15 mouse cellular contexts compared by ENCODE assay signal in genomic region chr1:59472368-59473180, GRCm38 (mm10). TPM values are rescaled to one million over a fixed set of nuclear protein-coding genes. Genes with fewer than 3 reads are reported as not detected.
DNase-seq lines count a peak whose midpoint lies in the region; ATAC-seq and TF ChIP-seq lines count a peak whose summit lies in the region.
"Had no signal": no experiment of that assay in that cellular context is flagged by ENCODE, and none has a peak within 500 bp of the region (broad histone marks: within the 10 kb centered on the region; RNA-seq: fewer than 3 reads in every experiment).

No protein-coding gene starts in this region.

- no peaks in the 10 kb centered on the region for H3K36me3 ChIP-seq in heart, embryonic 14.5 days (ENCODE audit: control insufficient read depth, insufficient read depth, low read length)
- no peaks in the 10 kb centered on the region for H3K36me3 ChIP-seq in lung, embryonic 16.5 days (ENCODE audit: control insufficient read depth, insufficient read depth, low read length)
- no peaks in the 10 kb centered on the region for H3K36me3 ChIP-seq in embryonic facial prominence, embryonic 11.5 days (replicated peaks; ENCODE audit: control insufficient read depth, insufficient read depth, low read depth, low read length)
- H3K36me3 ChIP-seq in stomach, postnatal 0 days (ENCODE audit: control insufficient read depth, insufficient read depth, low read length): no peaks in the 10 kb centered on the region

- H3K4me2 ChIP-seq in heart, embryonic 14.5 days (ENCODE audit: low read length): 0 out of 2 replicates have a peak overlapping the region, but pooled peaks have one; percentile 2
- peak overlapping the region; percentile 17; the same call in 1 of the 2 replicates for H3K4me2 ChIP-seq in lung, embryonic 16.5 days (ENCODE audit: low read depth, low read length)
- no peak overlapping the region; the same call in 1 of the 2 replicates for H3K4me2 ChIP-seq in embryonic facial prominence, embryonic 11.5 days (ENCODE audit: low read depth, low read length)
- H3K4me2 ChIP-seq in stomach, postnatal 0 days (replicated peaks; ENCODE audit: low read depth): peak overlapping the region; percentile 20; the same call in 1 of the 2 replicates

- H3K9me3 ChIP-seq in heart, embryonic 14.5 days (ENCODE audit: control insufficient read depth, low read length): no peaks in the 10 kb centered on the region
- H3K9me3 ChIP-seq in lung, embryonic 16.5 days (ENCODE audit: control insufficient read depth, low read length): no peaks in the 10 kb centered on the region
- H3K9me3 ChIP-seq in embryonic facial prominence, embryonic 11.5 days (replicated peaks; ENCODE audit: control insufficient read depth, low read length): no peaks in the 10 kb centered on the region
- no peaks in the 10 kb centered on the region for H3K9me3 ChIP-seq in stomach, postnatal 0 days (ENCODE audit: control insufficient read depth, low read length)

- no peak overlapping the region for H3K27ac ChIP-seq in heart, embryonic 14.5 days (replicated peaks in 1 of 2; ENCODE audit: control insufficient read depth in 1 of 2, insufficient read depth in 1 of 2, low read depth in 2 of 2, low read length in 2 of 2)
- peak overlapping the region; percentile 72 for H3K27ac ChIP-seq in lung, embryonic 16.5 days (ENCODE audit: low read length)
- H3K27ac ChIP-seq in embryonic facial prominence, embryonic 11.5 days (replicated peaks; ENCODE audit: low read depth, low read length): no peak overlapping the region
- no peak overlapping the region for H3K27ac ChIP-seq in stomach, postnatal 0 days (replicated peaks)

- no peak for ATAC-seq in heart, embryonic 14.5 days (ENCODE audit: insufficient number of reproducible peaks, insufficient read depth, low FRiP score, low read depth)
- ATAC-seq in lung, embryonic 16.5 days (ENCODE audit: low read depth): peak; percentile 21; the same call in 1 of the 2 replicates
- no peak for ATAC-seq in embryonic facial prominence, embryonic 11.5 days (replicated peaks; ENCODE audit: insufficient number of reproducible peaks, low FRiP score, low TSS enrichment, low read depth)
- ATAC-seq in stomach, postnatal 0 days (ENCODE audit: low FRiP score, low TSS enrichment): 0 out of 2 replicates have a peak, but pooled peaks have one; percentile 29
- ATAC-seq: forebrain, embryonic 16.5 days; hindbrain, embryonic 16.5 days; Patski had no signal

- H3K27me3 ChIP-seq in heart, embryonic 14.5 days (ENCODE audit: control insufficient read depth, insufficient read depth, low read length): peaks cover 53% of the 10 kb centered on the region
- no peaks in the 10 kb centered on the region for H3K27me3 ChIP-seq in lung, embryonic 16.5 days (ENCODE audit: control insufficient read depth, insufficient read depth, low read depth, low read length)
- H3K27me3 ChIP-seq in embryonic facial prominence, embryonic 11.5 days (ENCODE audit: control insufficient read depth, insufficient read depth, low read length): no peaks in the 10 kb centered on the region
- no peaks in the 10 kb centered on the region for H3K27me3 ChIP-seq in stomach, postnatal 0 days (ENCODE audit: control insufficient read depth, insufficient read depth, low read length)
- H3K27me3 ChIP-seq: Patski had no signal

- peaks cover 2 to 8% of the 10 kb centered on the region in 2 experiments; a peak in 3 of 4 replicates for H3K4me1 ChIP-seq in heart, embryonic 14.5 days (ENCODE audit: control insufficient read depth in 2 of 2, insufficient read depth in 2 of 2, low read length in 2 of 2)
- peaks cover 24% of the 10 kb centered on the region for H3K4me1 ChIP-seq in lung, embryonic 16.5 days (replicated peaks; ENCODE audit: control insufficient read depth, insufficient read depth, low read length)
- H3K4me1 ChIP-seq in embryonic facial prominence, embryonic 11.5 days (ENCODE audit: control insufficient read depth, insufficient read depth, low read length): peaks cover 3% of the 10 kb centered on the region
- 0 out of 2 replicates have a peak, but pooled peaks cover 2% of the 10 kb centered on the region for H3K4me1 ChIP-seq in stomach, postnatal 0 days (replicated peaks; ENCODE audit: control insufficient read depth, insufficient read depth)

- no peak overlapping the region for H3K9ac ChIP-seq in heart, embryonic 14.5 days (ENCODE audit: low read length)
- H3K9ac ChIP-seq in lung, embryonic 16.5 days (ENCODE audit: low read length): no peak overlapping the region
- no peak overlapping the region for H3K9ac ChIP-seq in embryonic facial prominence, embryonic 11.5 days (replicated peaks; ENCODE audit: low read length)
- no peak overlapping the region for H3K9ac ChIP-seq in stomach, postnatal 0 days (ENCODE audit: low read length)

- peak; percentile 24 for TF ChIP-seq CTCF in stomach, postnatal 0 days (IDR thresholded peaks at IDR 0.05; ENCODE audit: low read depth)

- 9% methylated on average over 9 of the region's 11 CpGs for WGBS in heart, embryonic 14.5 days
- WGBS in lung, embryonic 16.5 days: 18% methylated on average over 9 of the region's 11 CpGs
- 3% methylated on average over 9 of the region's 11 CpGs for WGBS in embryonic facial prominence, embryonic 11.5 days
- 31% methylated on average over 9 of the region's 11 CpGs for WGBS in stomach, postnatal 0 days

- no peak for TF ChIP-seq EP300 in stomach, postnatal 0 days (optimal IDR thresholded peaks at IDR 0.05)

- DNase-seq in heart, postnatal 10 days: no peak
- no peak for DNase-seq in lung, adult 18-20 months
- DNase-seq in embryonic facial prominence, embryonic 11.5 days (ENCODE audit: low spot score): peak; percentile 36
- no peak for DNase-seq in stomach, postnatal 0 days (ENCODE audit: low spot score)
- no peak for DNase-seq in layer of hippocampus, adult 9-11 months
- DNase-seq: adrenal gland, adult 2 months; cerebellum, postnatal 14 days; gastrocnemius, postnatal 36 days; left cerebral cortex, postnatal 4 days; thymus, adult 18-20 months had no signal

- no peak overlapping the region for H3K4me3 ChIP-seq in heart, embryonic 14.5 days (ENCODE audit: control insufficient read depth in 1 of 2, insufficient read depth in 1 of 2, low read depth in 1 of 2, low read length in 2 of 2)
- no peak overlapping the region for H3K4me3 ChIP-seq in lung, embryonic 16.5 days (ENCODE audit: low read length)
- no peak overlapping the region for H3K4me3 ChIP-seq in embryonic facial prominence, embryonic 11.5 days (ENCODE audit: low read depth, low read length)
- no peak overlapping the region for H3K4me3 ChIP-seq in stomach, postnatal 0 days (ENCODE audit: low read depth, low read length)

- intact Hi-C loops in heart, postnatal 10 days (cut with DNase I): no loop called here

RNA-seq across cellular contexts. Expression of gene Fzd7, which starts 9.7 kb away (rescaled TPM):
- polyA plus RNA-seq in heart, embryonic 14.5 days (2014; fragmentation: Nextera tagmentation; extraction: Ambion mirVana): 1.8 and 5.4 TPM in 2 replicates
- total RNA-seq in heart, postnatal 10 days (2021): 1 to 10 TPM; 6.4 to 6.7 TPM
- 12.4 and 12.9 TPM in 2 replicates for polyA plus RNA-seq in lung, embryonic 16.5 days (2015; fragmentation: Nextera tagmentation; extraction: Ambion mirVana)
- 19.3 and 21.6 TPM in 2 replicates for polyA plus RNA-seq in embryonic facial prominence, embryonic 11.5 days (2014; fragmentation: Nextera tagmentation; extraction: Ambion mirVana)
- 3.9 and 4.5 TPM in 2 replicates for polyA plus RNA-seq in stomach, postnatal 0 days (2015; fragmentation: Nextera tagmentation; extraction: Ambion mirVana)

RNA-seq across cellular contexts. Expression of gene Gm973, which starts 43.5 kb away (rescaled TPM):
- not detected in 2 replicates for polyA plus RNA-seq in heart, embryonic 14.5 days (2014; fragmentation: Nextera tagmentation; extraction: Ambion mirVana)
- total RNA-seq in heart, postnatal 10 days (2021): under 1 TPM; 0.35 to 0.45 TPM
- 2.0 and 2.3 TPM in 2 replicates for polyA plus RNA-seq in lung, embryonic 16.5 days (2015; fragmentation: Nextera tagmentation; extraction: Ambion mirVana)
- polyA plus RNA-seq in embryonic facial prominence, embryonic 11.5 days (2014; fragmentation: Nextera tagmentation; extraction: Ambion mirVana): 2.3 and 3.7 TPM in 2 replicates
- 0.51 and 1.2 TPM in 2 replicates for polyA plus RNA-seq in stomach, postnatal 0 days (2015; fragmentation: Nextera tagmentation; extraction: Ambion mirVana)

Comparison
In these comparisons a context has a peak if more than half of its experiments do, and no peak if none do; other contexts are left out.
1. ATAC-seq: peak in lung, embryonic 16.5 days (single experiment) and stomach, postnatal 0 days (single experiment); none in heart, embryonic 14.5 days (single experiment) and embryonic facial prominence, embryonic 11.5 days (single experiment).